Mouse (Mus musculus) G1E (cell line): ENCODE results near the gene Trrap.

Experiments used
- CTCF ChIP-seq: IDR thresholded peaks from 2 replicates; pipeline ENCODE4 v1.5.1; 2012; ENCODE audit warnings: low read depth, low read length, inconsistent platforms, mixed read lengths
- TAL1 ChIP-seq: conservative IDR thresholded peaks from 2 replicates; pipeline ENCODE4 v1.6.1; 2012; ENCODE audit warnings: low read depth, low read length, inconsistent platforms, mixed read lengths

DNA sequence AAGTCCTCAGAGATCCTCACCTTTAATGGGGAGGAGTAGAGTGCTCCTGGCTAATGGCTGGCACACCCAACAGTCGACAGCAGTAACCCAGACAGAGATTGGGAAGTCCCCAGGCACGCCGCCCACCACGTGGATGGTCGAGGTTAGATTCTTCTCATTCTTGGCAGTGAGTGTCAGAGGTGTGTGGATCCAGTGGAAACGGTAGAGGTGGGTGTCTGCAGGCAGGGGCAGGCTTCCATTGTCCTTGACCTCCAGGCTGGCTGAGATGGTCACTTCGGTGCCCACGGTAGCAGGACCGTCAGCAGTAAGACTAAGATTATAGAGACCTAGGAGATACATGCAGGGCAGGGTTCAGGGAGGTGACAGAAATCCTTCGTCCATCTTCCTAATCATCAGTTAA lies 12.3 kb upstream of the Trrap start:
- TF ChIP-seq CTCF (no peak), TAL1 (no peak)
